Mouse (Mus musculus) ES-E14 (cell line): ENCODE measurements around the gene C1qb. TPM values are rescaled to one million over a fixed set of nuclear protein-coding genes. Genes with fewer than 3 reads are reported as not detected.

Experiments
- DNase-seq: peaks from one replicate; pipeline ENCODE4 v3.0.0-alpha.2; 2013; ENCODE audit warnings: low read depth, low spot score
- H3K27ac ChIP-seq: 2 replicates; pipeline ENCODE4 v1.5.1; 2012; ENCODE audit warnings: low read depth, mild to moderate bottlenecking, low read length, moderate library complexity, mixed read lengths; ENCODE audit not compliant: poor library complexity, insufficient read depth, severe bottlenecking
- H3K36me3 ChIP-seq: 2 replicates; pipeline ENCODE4 v1.6.1; 2012; ENCODE audit warnings: mild to moderate bottlenecking, low read length, moderate library complexity, mixed read lengths; ENCODE audit not compliant: control insufficient read depth, poor library complexity, insufficient read depth, severe bottlenecking
- H3K4me1 ChIP-seq, 2 experiments: fragments of 150-350 bp in 1 of 2; sonication (generic) in 1 of 2; 2 replicates each; pipeline ENCODE4 v1.6.1; 2012; ENCODE audit warnings: low read length in 2 of 2, mild to moderate bottlenecking in 1 of 2, mixed read lengths in 1 of 2; ENCODE audit not compliant: control insufficient read depth in 2 of 2, insufficient read depth in 2 of 2, poor library complexity in 1 of 2
- H3K4me3 ChIP-seq, 2 experiments: fragments of 150-350 bp in 1 of 2; sonication (generic) in 1 of 2; 2 replicates each; pipeline ENCODE4 v1.5.1; 2012; ENCODE audit warnings: low read length in 2 of 2, low read depth in 1 of 2, mild to moderate bottlenecking in 1 of 2, mixed read lengths in 1 of 2; ENCODE audit not compliant: insufficient read depth in 1 of 2, poor library complexity in 1 of 2, severe bottlenecking in 1 of 2
- H3K9ac ChIP-seq: 2 replicates; pipeline ENCODE4 v1.6.1; 2012; ENCODE audit warnings: low read depth, mild to moderate bottlenecking, low read length, mixed read lengths; ENCODE audit not compliant: poor library complexity, insufficient read depth, severe bottlenecking
- H3K9me3 ChIP-seq: fragments of 150-350 bp; sonication (generic); 2 replicates; pipeline ENCODE4 v1.6.1; 2012; ENCODE audit warnings: low read depth, mild to moderate bottlenecking, low read length; ENCODE audit not compliant: control insufficient read depth, insufficient read depth
- CHD2 ChIP-seq: IDR thresholded peaks from 2 replicates; pipeline ENCODE4 v1.6.1; 2014; ENCODE audit warnings: mild to moderate bottlenecking, low read depth, low read length, inconsistent platforms
- HCFC1 ChIP-seq: IDR thresholded peaks from 2 replicates; pipeline ENCODE4 v1.6.1; 2012; ENCODE audit warnings: low read length, inconsistent platforms, borderline replicate concordance; ENCODE audit not compliant: insufficient read depth
- MAFK ChIP-seq: IDR thresholded peaks from 2 replicates; pipeline ENCODE4 v1.6.1; 2014; ENCODE audit warnings: mild to moderate bottlenecking, low read depth, low read length, inconsistent platforms; ENCODE audit not compliant: insufficient read depth
- ZC3H11A ChIP-seq: IDR thresholded peaks from 2 replicates; pipeline ENCODE4 v1.6.1; 2012; ENCODE audit warnings: low read depth, mild to moderate bottlenecking, inconsistent platforms, low read length, borderline replicate concordance
- ZNF384 ChIP-seq: IDR thresholded peaks from 2 replicates; pipeline ENCODE4 v1.6.1; 2012; ENCODE audit warnings: low read depth, low read length, inconsistent platforms
- in situ Hi-C, 2 experiments: fragments of 600-800 bp; cut with MboI; formaldehyde crosslinking; loops; one replicate each; pipeline ENCODE4 v1.15.1; 2025; ENCODE audit warnings: low sequenced_read_pairs in 2 of 2, inconsistent platforms in 1 of 2; ENCODE audit not compliant: unreplicated experiment in 2 of 2
- total RNA-seq: library from RNA; depleted of rRNA; stranded (reverse); fragments of 300-350 nt; gene quantifications from 2 replicates; pipeline ENCODE4 v1.2.3, GENCODE M21; 2012

The C1qb gene
- total RNA-seq, 1 experiment: not detected

- in situ Hi-C loops: loop anchor here in 1 of 2 experiments (5.0 kb wide), 1 partner anchor 182 kb away; no protein-coding TSS in a partner anchor
Observed at GRCm38 (mm10) chr4:136889981-136890380, 4.0 kb upstream of the C1qb start.

GRCm38 (mm10) chr4:136887714-136888113 lies 1.7 kb upstream of the C1qb start:
- in situ Hi-C loops: no loop called here
- TF ChIP-seq ZNF384 (no peak), HCFC1 (no peak), MAFK (no peak), ZC3H11A (no peak), CHD2 (no peak)
- H3K4me1 ChIP-seq: no peaks in the 10 kb centered on the region

More at GRCm38 (mm10) chr4:136889981-136890380, 4.0 kb upstream of the C1qb start:
- no peak for TF ChIP-seq ZNF384
- no peak for TF ChIP-seq MAFK
- TF ChIP-seq HCFC1: no peak
- TF ChIP-seq ZC3H11A: no peak
- no peak for TF ChIP-seq CHD2
- no peak overlapping the region for H3K4me3 ChIP-seq
- H3K4me1 ChIP-seq: peaks cover 0 to 8% of the 10 kb centered on the region in 2 experiments; a peak in 1 of 4 replicates
- H3K36me3 ChIP-seq: no peaks in the 10 kb centered on the region
- no peak overlapping the region for H3K9ac ChIP-seq
- DNase-seq: no peak
- no peak overlapping the region for H3K27ac ChIP-seq
- no peaks in the 10 kb centered on the region for H3K9me3 ChIP-seq

DNA sequence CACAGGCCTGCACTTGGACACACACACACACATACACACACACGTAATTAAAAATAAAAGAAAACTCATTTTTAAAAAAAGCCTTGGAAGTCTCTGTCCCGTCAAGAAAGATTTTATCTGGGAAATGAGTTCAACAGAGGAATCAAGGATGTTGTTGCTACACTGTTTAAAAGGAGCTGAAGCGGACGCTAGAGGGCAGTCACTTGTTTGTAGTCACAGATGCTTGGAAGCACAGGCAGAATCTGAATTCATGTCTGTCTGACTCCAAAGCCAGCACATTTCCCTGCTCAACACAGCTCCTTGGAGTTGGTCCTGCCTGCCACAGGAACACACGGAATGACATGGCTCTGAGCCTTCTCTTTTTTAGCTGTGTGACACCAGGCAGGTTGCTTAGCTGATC lies 7.4 kb downstream of the C1qb start:
- DNase-seq: no peak
- Histone ChIP-seq H3K4me3 (no peak overlapping the region), H3K36me3 (no peaks in the 10 kb centered on the region), H3K27ac (no peak overlapping the region), H3K9ac (no peak overlapping the region), H3K9me3 (no peaks in the 10 kb centered on the region), H3K4me1 (no peaks in the 10 kb centered on the region)
- in situ Hi-C loops: loop anchor here in 1 of 2 experiments (10.0 kb wide), 1 partner anchor 224 kb away; no protein-coding TSS in a partner anchor
- TF ChIP-seq CHD2 (no peak), MAFK (no peak), ZC3H11A (no peak), ZNF384 (no peak), HCFC1 (no peak)

More at GRCm38 (mm10) chr4:136887714-136888113, 1.7 kb upstream of the C1qb start:
- H3K36me3 ChIP-seq: no peaks in the 10 kb centered on the region
- H3K27ac ChIP-seq: no peak overlapping the region
- H3K9ac ChIP-seq: no peak overlapping the region
- H3K9me3 ChIP-seq: no peaks in the 10 kb centered on the region
- no peak overlapping the region for H3K4me3 ChIP-seq
- DNase-seq: no peak

- no peaks in the 10 kb centered on the region for H3K36me3 ChIP-seq
- no peak overlapping the region for H3K27ac ChIP-seq
- DNase-seq: peak; percentile 61
- no peak overlapping the region for H3K4me3 ChIP-seq
- in situ Hi-C loops: loop anchor here in 1 of 2 experiments (10.0 kb wide), 1 partner anchor 223 kb away; no protein-coding TSS in a partner anchor
- H3K9ac ChIP-seq: no peak overlapping the region
- TF ChIP-seq MAFK: no peak
- TF ChIP-seq CHD2: 0 out of 2 replicates have a peak, but pooled peaks have one; percentile 35
- H3K4me1 ChIP-seq: no peaks in the 10 kb centered on the region
- no peaks in the 10 kb centered on the region for H3K9me3 ChIP-seq
Observed at GRCm38 (mm10) chr4:136878171-136878570, 7.8 kb downstream of the C1qb start.

DNA sequence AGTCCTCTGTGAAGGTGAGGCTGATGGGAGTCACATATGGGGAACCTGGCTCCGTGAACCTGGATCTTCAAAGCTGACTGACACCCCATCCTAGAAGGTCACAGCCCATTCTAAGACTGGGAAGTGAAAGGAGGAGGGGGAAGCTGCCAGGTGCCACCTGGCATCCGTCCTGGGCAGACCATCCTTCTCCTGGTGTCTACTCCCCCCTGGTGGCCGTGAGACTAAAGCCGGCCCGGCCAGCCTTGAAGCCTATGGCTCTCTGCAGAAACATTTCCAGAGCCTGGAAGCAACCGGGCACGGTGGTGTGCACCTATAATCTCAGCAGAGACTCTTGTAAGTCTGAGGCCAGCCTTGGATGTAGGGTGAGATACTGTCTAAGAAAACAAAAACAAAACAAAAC lies 9.0 kb downstream of the C1qb start:
- no peaks in the 10 kb centered on the region for H3K36me3 ChIP-seq
- H3K4me1 ChIP-seq: no peaks in the 10 kb centered on the region
- H3K9ac ChIP-seq: no peak overlapping the region
- no peak for TF ChIP-seq HCFC1
- peak; percentile 48; the same call in 1 of the 2 replicates for TF ChIP-seq ZC3H11A
- H3K4me3 ChIP-seq: no peak overlapping the region
- no peak overlapping the region for H3K27ac ChIP-seq
- DNase-seq: no peak
- in situ Hi-C loops: loop anchor here in 1 of 2 experiments (10.0 kb wide), 1 partner anchor 222 kb away; no protein-coding TSS in a partner anchor
- no peaks in the 10 kb centered on the region for H3K9me3 ChIP-seq
